Mouse (Mus musculus): Measurements from ENCODE around the gene Lrrc61. TPM values are rescaled to one million over a fixed set of nuclear protein-coding genes. Genes with fewer than 3 reads are reported as not detected.

Lrrc61 gene
- total and polyA plus RNA-seq, 2 experiments from 2014 or later = 3.8 to 7.6 TPM

DNA sequence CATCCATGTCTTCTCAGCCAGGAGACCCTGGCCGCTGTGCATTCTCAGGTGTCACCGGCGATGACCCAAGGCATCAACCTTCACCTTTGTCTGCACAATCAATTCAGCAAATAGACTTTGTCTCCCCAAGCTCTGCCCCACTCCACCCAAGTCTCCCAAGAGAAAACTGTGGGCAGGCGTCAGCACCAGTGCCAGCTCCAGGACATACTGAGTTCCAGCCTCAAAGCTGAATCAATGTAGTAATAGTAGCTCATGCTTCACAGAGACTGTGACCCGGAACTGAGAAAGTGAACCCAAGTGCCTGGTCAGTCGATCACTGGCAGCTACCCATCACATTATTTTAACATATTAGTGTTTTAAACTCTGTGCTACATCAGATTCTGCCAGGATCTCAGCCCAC, 6.3 kb upstream of the Lrrc61 start:
- DNase-seq (ENCODE audit: low spot score) = no peak
- Histone ChIP-seq H3K27ac (ENCODE audit: low read depth) (no peak overlapping the region), H3K27me3 (ENCODE audit: control insufficient read depth, insufficient read depth, low read length) (no peaks in the 10 kb centered on the region), H3K4me3 (ENCODE audit: low read depth, low read length) (no peak overlapping the region), H3K4me2 (ENCODE audit: low read depth, low read length) (no peak overlapping the region), H3K9me3 (replicated peaks; ENCODE audit: control insufficient read depth, low read length) (no peaks in the 10 kb centered on the region), H3K9ac (replicated peaks; ENCODE audit: low read depth, low read length) (no peak overlapping the region), H3K36me3 (replicated peaks; ENCODE audit: control insufficient read depth, insufficient read depth, low read length) (no peaks in the 10 kb centered on the region), H3K4me1 (ENCODE audit: control insufficient read depth, insufficient read depth) (no peaks in the 10 kb centered on the region)
- TF ChIP-seq EP300 (IDR thresholded peaks at IDR 0.05; ENCODE audit: low read depth) = no peak
- no peak for TF ChIP-seq CTCF (IDR thresholded peaks at IDR 0.05; ENCODE audit: low read depth)
- no peak for ATAC-seq (ENCODE audit: insufficient read depth, low read depth)
- WGBS = 80% methylated on average over 6 of the region's 6 CpGs

- Histone ChIP-seq H3K27ac (ENCODE audit: low read depth) (no peak overlapping the region), H3K36me3 (replicated peaks; ENCODE audit: control insufficient read depth, insufficient read depth, low read length) (no peaks in the 10 kb centered on the region; the same call in 1 of the 2 replicates), H3K9me3 (replicated peaks; ENCODE audit: control insufficient read depth, low read length) (no peaks in the 10 kb centered on the region), H3K27me3 (ENCODE audit: control insufficient read depth, insufficient read depth, low read length) (no peaks in the 10 kb centered on the region), H3K4me2 (ENCODE audit: low read depth, low read length) (no peak overlapping the region), H3K9ac (replicated peaks; ENCODE audit: low read depth, low read length) (no peak overlapping the region), H3K4me1 (ENCODE audit: control insufficient read depth, insufficient read depth) (0 out of 2 replicates have a peak, but pooled peaks cover 12% of the 10 kb centered on the region), H3K4me3 (ENCODE audit: low read depth, low read length) (no peak overlapping the region)
- DNase-seq (ENCODE audit: low spot score) = no peak
- 61% methylated on average over 4 of the region's 4 CpGs for WGBS
- no peak for TF ChIP-seq EP300 (IDR thresholded peaks at IDR 0.05; ENCODE audit: low read depth)
- TF ChIP-seq CTCF (IDR thresholded peaks at IDR 0.05; ENCODE audit: low read depth) = no peak
- no peak for ATAC-seq (ENCODE audit: insufficient read depth, low read depth)
These were observed 1.7 kb upstream of the Lrrc61 start for GRCm38 (mm10) chr6:48552918-48553317.

DNA sequence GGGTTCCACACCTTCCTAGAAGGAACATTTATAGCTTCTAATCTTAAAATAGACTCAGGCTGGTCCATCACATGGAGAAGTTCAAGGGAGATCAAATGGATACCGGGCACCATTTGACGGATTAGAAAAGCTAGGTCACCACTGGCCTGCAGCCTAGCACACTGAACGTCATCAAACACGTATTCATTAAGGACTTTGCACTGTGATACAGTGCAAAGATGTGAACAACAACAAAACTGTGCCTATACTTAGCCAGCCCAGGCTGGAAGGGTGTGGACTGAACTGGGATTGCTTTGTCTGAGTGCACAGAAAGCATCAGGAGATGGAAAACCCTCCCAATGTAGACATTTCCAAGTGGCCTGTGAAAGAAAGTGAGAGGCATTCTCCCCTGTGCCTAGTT, 777 bp upstream of the Lrrc61 start:
- H3K9me3 ChIP-seq (replicated peaks; ENCODE audit: control insufficient read depth, low read length) = no peaks in the 10 kb centered on the region
- ATAC-seq (ENCODE audit: insufficient read depth, low read depth) (no peak), DNase-seq (ENCODE audit: low spot score) (no peak)
- WGBS = 60% methylated on average over 4 of the region's 4 CpGs
- peak overlapping the region; percentile 96 for H3K27ac ChIP-seq (ENCODE audit: low read depth)
- peak overlapping the region; percentile 58; the same call in 1 of the 2 replicates for H3K4me3 ChIP-seq (ENCODE audit: low read depth, low read length)
- H3K4me2 ChIP-seq (ENCODE audit: low read depth, low read length) = peak overlapping the region; percentile 62
- H3K27me3 ChIP-seq (ENCODE audit: control insufficient read depth, insufficient read depth, low read length) = no peaks in the 10 kb centered on the region
- no peak for TF ChIP-seq EP300 (IDR thresholded peaks at IDR 0.05; ENCODE audit: low read depth)
- TF ChIP-seq CTCF (IDR thresholded peaks at IDR 0.05; ENCODE audit: low read depth) = no peak
- H3K36me3 ChIP-seq (replicated peaks; ENCODE audit: control insufficient read depth, insufficient read depth, low read length) = no peaks in the 10 kb centered on the region; the same call in none of the 2 replicates
- H3K4me1 ChIP-seq (ENCODE audit: control insufficient read depth, insufficient read depth) = 0 out of 2 replicates have a peak, but pooled peaks cover 12% of the 10 kb centered on the region
- 0 out of 2 replicates have a peak overlapping the region, but pooled peaks have one; percentile 56 for H3K9ac ChIP-seq (replicated peaks; ENCODE audit: low read depth, low read length)

- 31% methylated on average over 13 of the region's 14 CpGs for WGBS
- no peak for TF ChIP-seq CTCF (IDR thresholded peaks at IDR 0.05; ENCODE audit: low read depth)
- TF ChIP-seq EP300 (IDR thresholded peaks at IDR 0.05; ENCODE audit: low read depth) = no peak
- Histone ChIP-seq H3K4me1 (ENCODE audit: control insufficient read depth, insufficient read depth) (0 out of 2 replicates have a peak, but pooled peaks cover 12% of the 10 kb centered on the region), H3K36me3 (replicated peaks; ENCODE audit: control insufficient read depth, insufficient read depth, low read length) (no peaks in the 10 kb centered on the region; the same call in none of the 2 replicates), H3K4me3 (ENCODE audit: low read depth, low read length) (peak overlapping the region; percentile 58), H3K9ac (replicated peaks; ENCODE audit: low read depth, low read length) (peak overlapping the region; percentile 56), H3K4me2 (ENCODE audit: low read depth, low read length) (peak overlapping the region; percentile 62), H3K27me3 (ENCODE audit: control insufficient read depth, insufficient read depth, low read length) (no peaks in the 10 kb centered on the region), H3K9me3 (replicated peaks; ENCODE audit: control insufficient read depth, low read length) (no peaks in the 10 kb centered on the region), H3K27ac (ENCODE audit: low read depth) (peak overlapping the region; percentile 96)
- DNase-seq (ENCODE audit: low spot score) = peak; percentile 90
- ATAC-seq (ENCODE audit: insufficient read depth, low read depth) = peak; percentile 80
These were observed 701 bp downstream of the Lrrc61 start for GRCm38 (mm10) chr6:48555104-48555890.

- Histone ChIP-seq H3K4me2 (ENCODE audit: low read depth, low read length) (no peak overlapping the region), H3K4me3 (ENCODE audit: low read depth, low read length) (no peak overlapping the region), H3K4me1 (ENCODE audit: control insufficient read depth, insufficient read depth) (0 out of 2 replicates have a peak, but pooled peaks cover 12% of the 10 kb centered on the region), H3K27me3 (ENCODE audit: control insufficient read depth, insufficient read depth, low read length) (no peaks in the 10 kb centered on the region), H3K9ac (replicated peaks; ENCODE audit: low read depth, low read length) (no peak overlapping the region), H3K36me3 (replicated peaks; ENCODE audit: control insufficient read depth, insufficient read depth, low read length) (no peaks in the 10 kb centered on the region; the same call in none of the 2 replicates), H3K27ac (ENCODE audit: low read depth) (peak overlapping the region; percentile 96; the same call in 1 of the 2 replicates), H3K9me3 (replicated peaks; ENCODE audit: control insufficient read depth, low read length) (no peaks in the 10 kb centered on the region)
- 91% methylated on average over 3 of the region's 3 CpGs for WGBS
- ATAC-seq (ENCODE audit: insufficient read depth, low read depth) (no peak), DNase-seq (ENCODE audit: low spot score) (no peak)
- TF ChIP-seq EP300 (IDR thresholded peaks at IDR 0.05; ENCODE audit: low read depth) (no peak), CTCF (IDR thresholded peaks at IDR 0.05; ENCODE audit: low read depth) (no peak)
These were observed 1.4 kb downstream of the Lrrc61 start for GRCm38 (mm10) chr6:48555956-48556355.

Data from heart, postnatal 0 days (tissue).